ENCODE assay signal across 8 mouse cellular contexts in genomic region chr9:107906967-107907800, GRCm38 (mm10). TPM values are rescaled to one million over a fixed set of nuclear protein-coding genes. Genes with fewer than 3 reads are reported as not detected.
DNase-seq lines count a peak whose midpoint lies in the region; ATAC-seq and TF ChIP-seq lines count a peak whose summit lies in the region.
"Had no signal": no experiment of that assay in that cellular context is flagged by ENCODE, and none has a peak within 500 bp of the region (broad histone marks: within the 10 kb centered on the region; RNA-seq: fewer than 3 reads in every experiment).

No protein-coding gene starts in this region.

- H3K9me3 ChIP-seq in forebrain, postnatal 0 days (ENCODE audit: low read length) = no peaks in the 10 kb centered on the region
- no peaks in the 10 kb centered on the region for H3K9me3 ChIP-seq in limb, embryonic 14.5 days (ENCODE audit: control insufficient read depth, low read length)
- H3K9me3 ChIP-seq in stomach, embryonic 16.5 days (replicated peaks; ENCODE audit: control insufficient read depth, low read length) = no peaks in the 10 kb centered on the region

- peak overlapping the region; percentile 35 for H3K9ac ChIP-seq in forebrain, postnatal 0 days
- H3K9ac ChIP-seq in limb, embryonic 14.5 days (ENCODE audit: low read depth, low read length, severe bottlenecking) = peak overlapping the region; percentile 52
- peak overlapping the region; percentile 82 for H3K9ac ChIP-seq in stomach, embryonic 16.5 days (ENCODE audit: low read length)

- WGBS in forebrain, postnatal 0 days = 48% methylated on average over 31 of the region's 31 CpGs
- 48% methylated on average over 31 of the region's 31 CpGs for WGBS in limb, embryonic 14.5 days
- 41% methylated on average over 31 of the region's 31 CpGs for WGBS in stomach, embryonic 16.5 days

- peak overlapping the region; percentile 41 for H3K4me2 ChIP-seq in forebrain, postnatal 0 days (ENCODE audit: low read depth)
- H3K4me2 ChIP-seq in limb, embryonic 14.5 days (replicated peaks; ENCODE audit: low read depth, low read length, severe bottlenecking) = peak overlapping the region; percentile 74
- H3K4me2 ChIP-seq in stomach, embryonic 16.5 days (ENCODE audit: low read depth, low read length) = peak overlapping the region; percentile 76

- no peak for TF ChIP-seq CTCF in forebrain, postnatal 0 days (IDR thresholded peaks at IDR 0.05; ENCODE audit: low read depth)

- H3K36me3 ChIP-seq in forebrain, postnatal 0 days (ENCODE audit: insufficient read depth) = peaks cover 6% of the 10 kb centered on the region
- 0 out of 2 replicates have a peak, but pooled peaks cover 7% of the 10 kb centered on the region for H3K36me3 ChIP-seq in limb, embryonic 14.5 days (ENCODE audit: control insufficient read depth, insufficient read depth, low read length)
- no peaks in the 10 kb centered on the region for H3K36me3 ChIP-seq in stomach, embryonic 16.5 days (ENCODE audit: control insufficient read depth, insufficient read depth, low read length)

- H3K4me1 ChIP-seq in forebrain, postnatal 0 days (ENCODE audit: insufficient read depth) = no peaks in the 10 kb centered on the region; the same call in 1 of the 2 replicates
- peaks cover 33% of the 10 kb centered on the region for H3K4me1 ChIP-seq in limb, embryonic 14.5 days (ENCODE audit: control insufficient read depth, insufficient read depth, low read length)
- peaks cover 37% of the 10 kb centered on the region for H3K4me1 ChIP-seq in stomach, embryonic 16.5 days (ENCODE audit: control insufficient read depth, insufficient read depth, low read length)

- no peak for ATAC-seq in forebrain, postnatal 0 days
- no peak; the same call in 1 of the 2 replicates for ATAC-seq in limb, embryonic 14.5 days (ENCODE audit: low FRiP score, low read depth)
- no peak for ATAC-seq in stomach, embryonic 16.5 days (ENCODE audit: insufficient read depth, low FRiP score)

- H3K4me3 ChIP-seq in forebrain, postnatal 0 days (ENCODE audit: low read depth, low read length) = peak overlapping the region; percentile 14; the same call in 1 of the 2 replicates
- H3K4me3 ChIP-seq in limb, embryonic 14.5 days (replicated peaks; ENCODE audit: low read length) = peak overlapping the region; percentile 43
- peak overlapping the region; percentile 60 for H3K4me3 ChIP-seq in stomach, embryonic 16.5 days (replicated peaks; ENCODE audit: low read length)

- no peak overlapping the region for H3K27ac ChIP-seq in forebrain, postnatal 0 days (ENCODE audit: low read depth, low read length)
- H3K27ac ChIP-seq in limb, embryonic 14.5 days (replicated peaks; ENCODE audit: low read depth, low read length) = peak overlapping the region; percentile 39; the same call in 1 of the 2 replicates
- peak overlapping the region; percentile 95 for H3K27ac ChIP-seq in stomach, embryonic 16.5 days (ENCODE audit: low read length)

- DNase-seq in ovary, postnatal 36 days (ENCODE audit: low spot score) = peak; percentile 10
- DNase-seq in ovary, postnatal 10 days (ENCODE audit: low spot score) = no peak
- no peak for DNase-seq in forebrain, postnatal 0 days
- no peak for DNase-seq in limb, embryonic 14.5 days (ENCODE audit: low spot score)
- DNase-seq in left cerebral cortex, adult 8-10 months (ENCODE audit: low spot score in 2 of 2) = no peak
- DNase-seq in right cerebral cortex, adult 2 months (ENCODE audit: low spot score in 2 of 2) = no peak

- no peak for TF ChIP-seq POLR2A in limb, embryonic 14.5 days (IDR thresholded peaks at IDR 0.05; ENCODE audit: borderline replicate concordance, extremely low read depth, insufficient read depth, insufficient read length)

- no peaks in the 10 kb centered on the region for H3K27me3 ChIP-seq in forebrain, postnatal 0 days (ENCODE audit: insufficient read depth, low read length)
- H3K27me3 ChIP-seq in limb, embryonic 14.5 days (ENCODE audit: control insufficient read depth, insufficient read depth, low read length) = no peaks in the 10 kb centered on the region
- H3K27me3 ChIP-seq in stomach, embryonic 16.5 days (ENCODE audit: control insufficient read depth, insufficient read depth, low read length) = no peaks in the 10 kb centered on the region

RNA-seq across cellular contexts. Expression of gene Mst1r, which starts 0.5 kb away (rescaled TPM):
- total RNA-seq in forebrain, postnatal 0 days (2014; rRNA removed) = 0.86 and 1.0 TPM in 2 replicates
- polyA plus RNA-seq in forebrain, postnatal 0 days (2015; fragmentation: Nextera tagmentation; extraction: Ambion mirVana) = 0.48 and 1.0 TPM in 2 replicates
- polyA plus RNA-seq in limb, embryonic 14.5 days (2012; rRNA removed) = 14.1 and 21.9 TPM in 2 replicates
- 1.4 and 2.3 TPM in 2 replicates for polyA plus RNA-seq in limb, embryonic 14.5 days (2014; fragmentation: Nextera tagmentation; extraction: Ambion mirVana)
- 15.8 and 17.9 TPM in 2 replicates for polyA plus RNA-seq in stomach, embryonic 16.5 days (2015; fragmentation: Nextera tagmentation; extraction: Ambion mirVana)
- 1 to 10 TPM in 2 of 4 experiments, under 1 TPM in 2; 0.72 to 1.7 (median 1.0) TPM for total RNA-seq in left cerebral cortex, adult 8-10 months (2022)
- total RNA-seq: hematopoietic stem cell, adult 5-6 weeks had no signal

RNA-seq across cellular contexts. Expression of gene Mon1a, which starts 19.2 kb away (rescaled TPM):
- 18.9 and 22.2 TPM in 2 replicates for total RNA-seq in forebrain, postnatal 0 days (2014; rRNA removed)
- 17.4 and 18.1 TPM in 2 replicates for polyA plus RNA-seq in forebrain, postnatal 0 days (2015; fragmentation: Nextera tagmentation; extraction: Ambion mirVana)
- polyA plus RNA-seq in limb, embryonic 14.5 days (2012; rRNA removed) = 20.0 and 24.1 TPM in 2 replicates
- polyA plus RNA-seq in limb, embryonic 14.5 days (2014; fragmentation: Nextera tagmentation; extraction: Ambion mirVana) = 12.3 and 15.3 TPM in 2 replicates
- polyA plus RNA-seq in stomach, embryonic 16.5 days (2015; fragmentation: Nextera tagmentation; extraction: Ambion mirVana) = 23.2 and 26.7 TPM in 2 replicates
- 10 to 100 TPM; 23.7 to 27.5 (median 26.1) TPM for total RNA-seq in left cerebral cortex, adult 8-10 months (2022)

RNA-seq across cellular contexts. Expression of gene Actl11, which starts 21.1 kb away (rescaled TPM):
- total RNA-seq in forebrain, postnatal 0 days (2014; rRNA removed) = not detected in 2 replicates
- polyA plus RNA-seq in forebrain, postnatal 0 days (2015; fragmentation: Nextera tagmentation; extraction: Ambion mirVana) = not detected in 2 replicates
- polyA plus RNA-seq in limb, embryonic 14.5 days (2012; rRNA removed) = 0.03 TPM in 1 of 2 replicates, not detected in the other
- not detected in 2 replicates for polyA plus RNA-seq in limb, embryonic 14.5 days (2014; fragmentation: Nextera tagmentation; extraction: Ambion mirVana)
- not detected in 2 replicates for polyA plus RNA-seq in stomach, embryonic 16.5 days (2015; fragmentation: Nextera tagmentation; extraction: Ambion mirVana)
- total RNA-seq in left cerebral cortex, adult 8-10 months (2022) = not detected
- total RNA-seq: hematopoietic stem cell, adult 5-6 weeks had no signal

RNA-seq across cellular contexts. Expression of gene Camkv, which starts 28.3 kb away (rescaled TPM):
- 228 and 329 TPM in 2 replicates for total RNA-seq in forebrain, postnatal 0 days (2014; rRNA removed)
- 194 and 197 TPM in 2 replicates for polyA plus RNA-seq in forebrain, postnatal 0 days (2015; fragmentation: Nextera tagmentation; extraction: Ambion mirVana)
- 14.2 and 16.7 TPM in 2 replicates for polyA plus RNA-seq in limb, embryonic 14.5 days (2012; rRNA removed)
- 3.5 and 4.5 TPM in 2 replicates for polyA plus RNA-seq in limb, embryonic 14.5 days (2014; fragmentation: Nextera tagmentation; extraction: Ambion mirVana)
- polyA plus RNA-seq in stomach, embryonic 16.5 days (2015; fragmentation: Nextera tagmentation; extraction: Ambion mirVana) = 2.6 and 2.9 TPM in 2 replicates
- total RNA-seq in left cerebral cortex, adult 8-10 months (2022) = 100 to 1,000 TPM; 372 to 403 (median 398) TPM

RNA-seq across cellular contexts. Expression of gene Rbm6, which starts 34.1 kb away (rescaled TPM):
- total RNA-seq in forebrain, postnatal 0 days (2014; rRNA removed) = 77.8 and 78.3 TPM in 2 replicates
- polyA plus RNA-seq in forebrain, postnatal 0 days (2015; fragmentation: Nextera tagmentation; extraction: Ambion mirVana) = 41.4 and 59.5 TPM in 2 replicates
- polyA plus RNA-seq in limb, embryonic 14.5 days (2012; rRNA removed) = 49.9 and 68.2 TPM in 2 replicates
- polyA plus RNA-seq in limb, embryonic 14.5 days (2014; fragmentation: Nextera tagmentation; extraction: Ambion mirVana) = 56.1 and 63.0 TPM in 2 replicates
- 63.7 and 71.2 TPM in 2 replicates for polyA plus RNA-seq in stomach, embryonic 16.5 days (2015; fragmentation: Nextera tagmentation; extraction: Ambion mirVana)
- total RNA-seq in left cerebral cortex, adult 8-10 months (2022) = 10 to 100 TPM; 56.0 to 69.3 (median 59.4) TPM
